Mouse (Mus musculus) limb, embryonic 12.5 days (tissue): Measurements from ENCODE around the gene Tfeb. TPM values are rescaled to one million over a fixed set of nuclear protein-coding genes. Genes with fewer than 3 reads are reported as not detected.

ENCODE experiments used
- ATAC-seq: fragments of 200-750 bp; cut with Nextera tagmentation; 2 replicates; pipeline ENCODE4 v1.8.0; 2017; ENCODE audit warnings: low read depth, moderate TSS enrichment; ENCODE audit not compliant: insufficient number of reproducible peaks, insufficient read depth, low FRiP score, low TSS enrichment
- H3K27ac ChIP-seq: fragments of 300-500 bp; sonication (generic); 2 replicates; pipeline ENCODE4 v1.5.1; 2016; ENCODE audit warnings: mild to moderate bottlenecking, moderate library complexity
- H3K27me3 ChIP-seq: fragments of 300-500 bp; sonication (generic); 2 replicates; pipeline ENCODE4 v1.6.1; 2016; ENCODE audit warnings: mild to moderate bottlenecking, moderate library complexity
- H3K36me3 ChIP-seq: fragments of 300-500 bp; sonication (generic); 2 replicates; pipeline ENCODE4 v1.6.1; 2016; ENCODE audit warnings: mild to moderate bottlenecking, moderate library complexity
- H3K4me1 ChIP-seq: fragments of 300-500 bp; sonication (generic); replicated peaks from 2 replicates; pipeline ENCODE4 v1.6.1; 2016
- H3K4me2 ChIP-seq: fragments of 300-500 bp; sonication (generic); 2 replicates; pipeline ENCODE4 v1.6.1; 2016; ENCODE audit warnings: mild to moderate bottlenecking, moderate library complexity
- H3K4me3 ChIP-seq: fragments of 300-500 bp; sonication (generic); replicated peaks from 2 replicates; pipeline ENCODE4 v1.5.1; 2016; ENCODE audit warnings: mild to moderate bottlenecking
- H3K9ac ChIP-seq: fragments of 300-500 bp; sonication (generic); replicated peaks from 2 replicates; pipeline ENCODE4 v1.6.1; 2016; ENCODE audit warnings: mild to moderate bottlenecking, moderate library complexity
- H3K9me3 ChIP-seq: fragments of 300-500 bp; sonication (generic); 2 replicates; pipeline ENCODE4 v1.6.1; 2016; ENCODE audit warnings: mild to moderate bottlenecking, moderate library complexity
- WGBS: fragments of 180-500 bp; shearing (Covaris S2); methylation state at CpG from one replicate; pipeline ENCODE4 v1.1.7; 2016; 5-methylcytosine and 5-hydroxymethylcytosine counted together
- polyA plus RNA-seq: library from polyadenylated mRNA; unstranded; fragments of >200 nt; fragmentation: Nextera tagmentation; extraction: Ambion mirVana; gene quantifications from 2 replicates; pipeline ENCODE4 v1.2.1, GENCODE M21; 2016

Tfeb gene
- polyA plus RNA-seq, 1 experiment from 2014 or later: 8.8 TPM

DNA sequence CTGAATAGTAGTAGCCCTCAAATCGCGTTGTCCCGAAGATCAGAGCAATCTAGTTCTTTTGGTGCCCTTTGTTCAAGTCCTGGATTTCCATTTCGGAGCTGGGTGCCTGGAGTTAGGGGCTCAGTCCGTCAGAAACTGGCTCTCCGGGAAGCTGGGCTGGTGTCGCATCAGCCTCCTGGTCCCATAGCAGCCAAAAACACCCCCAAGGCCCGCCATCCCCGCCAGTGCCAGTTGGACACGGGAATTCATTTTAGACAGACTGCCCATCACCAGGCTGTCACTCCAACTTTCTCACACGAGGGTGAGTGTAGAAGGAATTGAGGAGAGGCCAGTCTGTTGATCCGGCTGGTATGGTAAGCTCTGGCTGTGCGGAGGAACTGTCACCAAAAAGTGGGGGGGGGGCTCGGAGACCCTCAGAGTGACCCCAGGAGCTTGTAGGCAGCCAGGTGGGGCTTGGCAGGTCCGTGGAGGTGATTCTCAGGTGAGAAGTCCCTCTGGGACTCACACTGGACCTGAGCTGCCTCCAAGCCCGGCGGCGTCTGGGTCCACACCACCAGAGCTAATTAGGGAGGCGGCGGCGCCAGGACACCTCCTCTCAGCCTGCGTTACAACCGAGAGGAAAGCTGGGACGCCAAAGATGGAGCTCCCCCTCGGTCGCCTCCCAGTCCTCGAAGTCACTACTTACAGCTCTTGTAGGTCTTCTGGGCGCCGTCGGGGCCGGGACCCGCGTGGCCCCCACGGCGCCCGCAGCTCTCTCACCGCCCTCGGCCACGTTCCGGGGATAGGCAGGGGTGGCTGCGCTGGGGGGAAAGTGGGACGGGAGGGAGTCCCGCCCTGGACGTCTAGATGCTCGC is 97.0 kb downstream of the Tfeb start:
- H3K4me1 ChIP-seq: peaks cover 52% of the 10 kb centered on the region
- 1% methylated on average over 45 of the region's 45 CpGs for WGBS
- H3K27me3 ChIP-seq: peaks cover 26% of the 10 kb centered on the region
- peaks cover 18% of the 10 kb centered on the region for H3K36me3 ChIP-seq
- peak overlapping the region; percentile 87 for H3K4me3 ChIP-seq
- no peaks in the 10 kb centered on the region for H3K9me3 ChIP-seq
- no peak for ATAC-seq
- peak overlapping the region; percentile 88 for H3K4me2 ChIP-seq
- peak overlapping the region; percentile 89 for H3K9ac ChIP-seq
- peak overlapping the region; percentile 92 for H3K27ac ChIP-seq

DNA sequence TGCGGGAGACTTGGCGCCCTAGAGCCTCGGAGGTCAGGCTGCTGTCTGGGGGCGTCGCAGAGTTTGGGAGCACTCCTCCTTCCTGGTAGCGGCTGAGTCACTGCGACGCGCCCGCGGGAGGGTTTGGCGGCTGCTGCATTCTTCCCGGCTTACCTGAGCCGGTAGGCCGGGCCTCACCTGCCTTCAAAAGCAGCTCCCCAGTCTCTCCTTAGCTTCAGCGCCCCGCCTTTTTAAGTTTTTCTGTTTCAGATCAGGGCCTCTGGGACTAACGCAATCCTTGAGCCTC is 97.6 kb downstream of the Tfeb start, which contains the start of gene Mdfi:
Gene Mdfi, minus strand, starts transcription at position 210 of the 286 bp plus-strand sequence.
- WGBS: 2% methylated on average over 18 of the region's 18 CpGs
- H3K27me3 ChIP-seq: peaks cover 26% of the 10 kb centered on the region

DNA sequence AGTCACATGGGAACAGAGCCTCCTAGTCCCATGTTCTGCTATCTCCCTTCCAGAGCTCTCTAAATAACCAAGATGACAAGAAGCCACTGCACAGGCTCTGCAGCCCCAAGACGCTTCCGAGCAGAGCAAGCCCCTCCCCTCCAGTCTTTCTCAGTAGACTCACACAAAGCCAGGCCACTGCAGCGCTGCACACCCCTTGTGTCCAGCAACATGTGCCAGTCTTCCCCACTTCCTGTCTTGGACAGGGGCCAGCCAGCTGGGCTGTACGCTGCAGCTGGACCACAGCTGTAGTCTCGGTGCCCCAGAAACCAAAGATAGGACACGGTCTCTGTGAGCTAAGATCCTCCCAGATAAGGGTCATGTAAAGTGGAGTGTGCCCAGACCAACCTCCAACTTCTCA is 101.0 kb downstream of the Tfeb start:
- 42% methylated on average over 6 of the region's 6 CpGs for WGBS

More for the DNA sequence above, 97.6 kb downstream of the Tfeb start, which contains the start of gene Mdfi:
- Histone ChIP-seq H3K36me3 (peaks cover 14% of the 10 kb centered on the region), H3K27ac (peak within 1 kb of the TSS; percentile 92), H3K4me1 (peaks cover 46% of the 10 kb centered on the region), H3K9ac (peak within 1 kb of the TSS; percentile 89), H3K9me3 (no peaks in the 10 kb centered on the region), H3K4me3 (peak within 1 kb of the TSS; percentile 87), H3K4me2 (peak within 1 kb of the TSS; percentile 88)
- no peak for ATAC-seq

DNA sequence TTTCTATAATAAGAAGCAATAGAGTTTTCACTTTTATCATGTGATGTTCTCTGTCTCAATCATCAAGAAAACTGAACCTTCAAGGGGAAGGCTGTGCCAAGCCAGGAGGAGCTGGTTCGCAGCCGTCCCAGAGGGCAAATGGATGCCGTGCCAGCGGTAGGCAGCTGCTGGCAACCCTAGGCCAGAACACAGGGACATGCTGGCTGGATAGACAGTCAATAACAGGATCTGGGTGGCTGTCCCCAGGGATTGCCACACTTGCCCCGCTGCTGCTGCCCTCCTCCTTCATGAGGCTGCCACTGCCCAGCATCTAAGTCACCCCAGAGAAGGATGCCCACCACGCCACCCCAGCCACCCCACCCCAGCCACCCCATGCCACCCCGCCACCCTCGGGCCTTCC is 104.7 kb downstream of the Tfeb start:
- 81% methylated on average over 8 of the region's 8 CpGs for WGBS

More for the DNA sequence above, 101.0 kb downstream of the Tfeb start:
- H3K4me3 ChIP-seq: no peak overlapping the region
- H3K27ac ChIP-seq: no peak overlapping the region
- no peak overlapping the region for H3K9ac ChIP-seq
- H3K36me3 ChIP-seq: no peaks in the 10 kb centered on the region
- H3K4me2 ChIP-seq: no peak overlapping the region
- peaks cover 18% of the 10 kb centered on the region for H3K4me1 ChIP-seq
- no peaks in the 10 kb centered on the region for H3K9me3 ChIP-seq
- H3K27me3 ChIP-seq: peaks cover 26% of the 10 kb centered on the region
- no peak for ATAC-seq

More for the DNA sequence above, 104.7 kb downstream of the Tfeb start:
- H3K27ac ChIP-seq: no peak overlapping the region
- no peak overlapping the region for H3K4me2 ChIP-seq
- H3K4me1 ChIP-seq: peaks cover 7% of the 10 kb centered on the region
- no peaks in the 10 kb centered on the region; the same call in 1 of the 2 replicates for H3K27me3 ChIP-seq
- H3K9ac ChIP-seq: no peak overlapping the region
- no peak for ATAC-seq
- H3K9me3 ChIP-seq: peaks cover 5% of the 10 kb centered on the region; the same call in 1 of the 2 replicates
- H3K4me3 ChIP-seq: no peak overlapping the region
- H3K36me3 ChIP-seq: no peaks in the 10 kb centered on the region

Other genes with a start within 250 kb of the Tfeb start
- 39.0 and 40.3 TPM in 2 replicates for gene Taf8, start 234.7 kb upstream of the Tfeb start, polyA plus RNA-seq
- gene Ccnd3, start 232.0 kb upstream of the Tfeb start, polyA plus RNA-seq: 323 and 348 TPM in 2 replicates
- 28.3 and 28.4 TPM in 2 replicates for gene Bysl, start 125.5 kb upstream of the Tfeb start, polyA plus RNA-seq
- gene Med20, start 125.4 kb upstream of the Tfeb start, polyA plus RNA-seq: 47.8 and 48.9 TPM in 2 replicates
- 2.3 and 2.6 TPM in 2 replicates for gene Gm20517, start 125.4 kb upstream of the Tfeb start, polyA plus RNA-seq
- 8.1 and 8.9 TPM in 2 replicates for gene Usp49, start 106.3 kb upstream of the Tfeb start, polyA plus RNA-seq
- 394 and 437 TPM in 2 replicates for gene Tomm6, start 48.6 kb upstream of the Tfeb start, polyA plus RNA-seq
- 8.9 TPM in 2 replicates for gene Frs3, start 48.0 kb upstream of the Tfeb start, polyA plus RNA-seq
- gene Gm21981, start 42.6 kb upstream of the Tfeb start, polyA plus RNA-seq: 0.42 and 0.54 TPM in 2 replicates
- 1.6 TPM in 1 of 2 replicates, not detected in the other for gene Prickle4, start 42.3 kb upstream of the Tfeb start, polyA plus RNA-seq
- not detected in 2 replicates for gene Pgc, start 10.2 kb upstream of the Tfeb start, polyA plus RNA-seq
- gene Mdfi, start 97.7 kb downstream of the Tfeb start, polyA plus RNA-seq: 32.1 and 44.7 TPM in 2 replicates
- 35.1 and 41.5 TPM in 2 replicates for gene Foxp4, start 187.6 kb downstream of the Tfeb start, polyA plus RNA-seq